Mouse (Mus musculus) left cerebral cortex, adult 9 months (tissue): ENCODE data around the gene Wdfy4.
A peak's percentile ranks its signal among the peaks of the same experiment; 100 is the strongest.

Experiments used
- DNase-seq, 2 experiments: peaks; one replicate each; pipeline ENCODE4 v3.0.0; 2022; ENCODE audit warnings: low spot score in 2 of 2

The Wdfy4 gene

GRCm38 (mm10) chr14:33185068-33185800 lies at the start of gene Wdfy4:
Gene Wdfy4, minus strand, starts transcription at chr14:33185508.
- DNase-seq: peak in 1 of 2 experiments; percentile 23

GRCm38 (mm10) chr14:33232048-33232447 lies 46.7 kb upstream of the Wdfy4 start:
- no peak for DNase-seq

GRCm38 (mm10) chr14:33231311-33231710 lies 46.0 kb upstream of the Wdfy4 start:
- DNase-seq: no peak

- no peak for DNase-seq
Measured at GRCm38 (mm10) chr14:33230672-33231071, 45.4 kb upstream of the Wdfy4 start.

GRCm38 (mm10) chr14:33225235-33225634 lies 39.9 kb upstream of the Wdfy4 start:
- DNase-seq: no peak

DNA sequence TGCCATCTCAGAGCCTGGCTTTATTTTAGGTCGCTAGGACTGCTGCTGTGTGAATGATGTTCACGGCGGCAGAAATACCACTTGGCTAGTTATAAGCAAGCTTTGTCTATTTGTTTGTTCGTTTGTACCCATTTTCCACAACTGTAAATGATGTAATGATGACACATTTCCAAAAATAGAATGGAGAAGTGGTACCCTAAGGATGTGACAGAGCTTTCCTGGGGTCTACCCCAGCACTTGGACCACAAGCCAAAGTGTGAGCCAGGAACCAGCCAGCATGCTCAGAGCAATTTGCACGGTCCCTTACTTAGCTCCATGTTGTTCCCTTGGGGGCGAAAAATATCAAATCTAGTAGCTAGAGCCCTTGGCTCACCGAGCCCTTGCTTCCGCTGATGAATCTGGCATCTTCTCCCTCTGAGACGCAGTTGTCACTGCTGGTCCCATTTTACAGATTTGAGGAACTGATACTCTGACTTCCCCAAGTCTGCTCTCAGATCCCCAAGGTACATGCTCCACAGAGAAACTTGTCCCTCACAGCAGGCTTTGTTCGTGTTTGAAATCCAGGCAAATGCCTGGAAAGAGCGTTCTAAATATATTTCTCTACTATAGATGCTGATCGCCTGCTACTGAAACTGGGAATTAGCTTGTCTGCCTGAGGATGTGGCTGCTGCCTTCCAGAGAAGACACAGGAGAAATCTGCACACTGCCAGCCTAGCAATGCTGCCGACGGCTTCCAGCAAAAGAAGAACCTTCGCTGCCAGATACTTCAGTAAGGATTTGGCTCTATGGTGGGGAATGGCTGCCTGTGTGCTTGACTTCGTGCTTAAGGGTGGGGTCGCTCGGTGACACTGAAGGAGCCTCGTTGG lies 31.3 kb upstream of the Wdfy4 start:
- peak in 1 of 2 experiments; percentile 47 for DNase-seq

DNA sequence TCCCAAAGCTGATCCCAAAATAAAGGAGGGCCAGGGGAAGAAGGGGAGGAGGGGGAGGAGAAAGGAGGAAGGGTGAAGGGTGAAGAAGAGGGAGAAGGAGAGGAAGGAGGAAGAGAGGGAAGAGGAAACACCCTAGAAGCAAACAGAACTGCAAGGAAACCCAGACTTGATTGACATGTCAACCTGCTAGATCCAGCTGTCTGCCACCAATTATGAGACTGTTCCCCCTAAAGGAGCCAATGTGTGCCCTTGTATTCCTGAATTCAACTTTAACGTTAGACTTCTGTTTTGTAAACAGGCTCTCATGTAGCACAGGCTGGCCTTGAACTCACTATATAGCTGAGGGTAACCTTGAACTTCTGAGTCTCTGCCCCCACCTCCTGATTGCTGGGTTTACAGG lies 29.9 kb upstream of the Wdfy4 start:
- no peak for DNase-seq

- no peak for DNase-seq
Measured at GRCm38 (mm10) chr14:33214767-33215128, 29.4 kb upstream of the Wdfy4 start.

- peak; percentile 52 to 87 for DNase-seq
Measured at GRCm38 (mm10) chr14:33213823-33214766, 28.8 kb upstream of the Wdfy4 start, which contains the start of gene Arhgap22. Gene Arhgap22, plus strand, starts transcription at chr14:33214026.

DNA sequence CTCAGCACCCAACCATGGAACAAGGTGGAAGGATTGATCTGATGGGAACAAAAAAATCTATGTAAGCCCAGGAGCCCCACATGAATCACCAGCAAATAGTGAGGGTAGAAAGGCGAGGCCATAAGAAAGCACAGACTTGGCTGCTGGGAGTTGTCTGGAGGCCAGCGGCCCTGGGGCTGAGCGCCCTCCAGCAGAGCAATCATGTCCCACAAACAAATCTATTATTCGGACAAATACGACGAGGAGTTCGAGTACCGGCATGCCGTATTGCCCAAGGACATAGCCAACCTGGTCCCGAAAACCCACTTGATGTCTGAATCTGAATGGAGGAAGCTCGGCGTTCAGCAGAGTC lies 27.6 kb upstream of the Wdfy4 start:
- no peak for DNase-seq

GRCm38 (mm10) chr14:33212271-33212957 lies 27.1 kb upstream of the Wdfy4 start:
- no peak for DNase-seq

GRCm38 (mm10) chr14:33210806-33211205 lies 25.5 kb upstream of the Wdfy4 start:
- DNase-seq: no peak

DNA sequence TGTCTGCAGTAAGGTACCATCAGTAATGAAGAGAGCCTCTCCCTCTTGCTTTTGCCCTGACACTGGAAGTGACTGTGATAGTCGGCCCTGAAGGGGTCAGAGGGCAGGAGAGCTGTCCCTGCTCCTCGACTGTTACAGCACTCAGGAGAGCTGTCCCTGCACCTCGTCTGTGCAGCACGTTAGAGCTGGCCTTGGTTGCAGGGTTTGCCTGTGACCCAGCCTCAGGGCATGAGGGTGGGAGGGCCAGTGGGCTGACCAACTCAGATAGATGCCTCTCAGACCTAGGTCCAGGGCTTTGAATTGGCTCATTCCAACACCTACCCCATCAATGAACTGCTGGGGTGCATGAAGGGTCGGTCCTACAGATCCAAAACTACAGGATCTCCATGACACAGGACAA lies 23.0 kb upstream of the Wdfy4 start:
- no peak for DNase-seq

- no peak for DNase-seq
Measured at GRCm38 (mm10) chr14:33207011-33207410, 21.7 kb upstream of the Wdfy4 start.

GRCm38 (mm10) chr14:33205280-33205965 lies 20.1 kb upstream of the Wdfy4 start:
- DNase-seq: no peak

DNA sequence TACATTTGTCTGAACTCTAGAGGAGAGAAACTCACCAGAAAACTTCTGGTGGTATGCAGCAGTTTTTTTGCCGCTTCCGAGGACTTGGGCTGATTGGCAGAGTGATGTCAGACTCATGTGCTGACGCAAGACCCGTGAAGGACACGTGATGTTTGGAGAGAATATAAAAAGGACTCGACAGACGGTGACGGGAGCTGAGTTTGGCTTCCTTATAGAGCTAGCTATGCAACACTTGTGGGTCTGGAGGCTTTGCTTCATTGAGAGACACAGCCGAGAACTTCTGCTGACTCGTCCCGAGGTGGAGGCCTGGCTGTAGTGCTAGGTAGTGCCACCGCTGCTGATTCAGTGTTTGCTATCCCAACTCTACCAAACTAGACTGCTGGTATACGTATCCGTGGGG lies 18.5 kb upstream of the Wdfy4 start:
- DNase-seq: no peak

GRCm38 (mm10) chr14:33202885-33203284 lies 17.6 kb upstream of the Wdfy4 start:
- no peak for DNase-seq

DNA sequence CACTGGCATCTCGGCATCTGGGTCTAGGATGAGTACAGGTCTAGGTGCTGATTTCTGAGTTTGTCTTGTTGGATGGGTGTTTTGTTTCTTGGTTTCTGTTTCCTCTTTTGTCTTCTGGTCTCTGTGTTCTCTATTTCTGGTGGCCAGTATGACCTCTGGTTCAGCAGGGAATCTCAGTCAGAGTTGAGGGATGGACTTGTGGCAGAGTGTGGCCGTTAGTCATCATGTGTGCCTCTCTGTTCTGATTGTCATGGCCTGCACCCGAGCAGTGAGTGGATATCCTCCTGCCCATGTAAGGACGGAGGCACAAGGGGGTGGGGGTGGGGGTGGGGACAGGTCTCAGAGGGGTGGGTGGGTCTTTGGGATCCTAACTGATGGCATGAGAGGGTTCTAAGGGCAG lies 16.9 kb upstream of the Wdfy4 start:
- DNase-seq: no peak

- no peak for DNase-seq
Measured at GRCm38 (mm10) chr14:33194241-33194640, 8.9 kb upstream of the Wdfy4 start.

GRCm38 (mm10) chr14:33193762-33194161 lies 8.5 kb upstream of the Wdfy4 start:
- no peak for DNase-seq

GRCm38 (mm10) chr14:33190646-33191045 lies 5.3 kb upstream of the Wdfy4 start:
- DNase-seq: no peak
